In genomic region chr4:149948119-149948518, GRCm38 (mm10) we compare ENCODE assay signal across 26 mouse cellular contexts. TPM values are rescaled to one million over a fixed set of nuclear protein-coding genes. Genes with fewer than 3 reads are reported as not detected.
DNase-seq lines count a peak whose midpoint lies in the region; ATAC-seq lines count a peak whose summit lies in the region.
"Had no signal": no experiment of that assay in that cellular context is flagged by ENCODE, and none has a peak within 500 bp of the region (broad histone marks: within the 10 kb centered on the region; RNA-seq: fewer than 3 reads in every experiment).

No protein-coding gene starts in this region.

- H3K4me3 ChIP-seq in heart, embryonic 16.5 days (ENCODE audit: low read length) = no peak overlapping the region
- H3K4me3 ChIP-seq in intestine, embryonic 16.5 days (ENCODE audit: low read length) = no peak overlapping the region
- H3K4me3 ChIP-seq: embryonic facial prominence, embryonic 12.5 days; forebrain, embryonic 12.5 days; hindbrain, embryonic 13.5 days; layer of hippocampus, adult 2 months; limb, embryonic 12.5 days; neural tube, embryonic 15.5 days had no signal

- intact Hi-C loops in heart, postnatal 36 days (cut with DNase I) = no loop called here

- no peaks in the 10 kb centered on the region for H3K36me3 ChIP-seq in heart, embryonic 16.5 days (ENCODE audit: control insufficient read depth, insufficient read depth)
- 0 out of 2 replicates have a peak, but pooled peaks cover 2% of the 10 kb centered on the region for H3K36me3 ChIP-seq in intestine, embryonic 16.5 days (ENCODE audit: control insufficient read depth, insufficient read depth, low read length)
- H3K36me3 ChIP-seq: embryonic facial prominence, embryonic 12.5 days; forebrain, embryonic 12.5 days; hindbrain, embryonic 13.5 days; limb, embryonic 12.5 days; neural tube, embryonic 15.5 days had no signal

- WGBS in heart, embryonic 16.5 days = 42% methylated on average over 5 of the region's 5 CpGs
- 70% methylated on average over 5 of the region's 5 CpGs for WGBS in intestine, embryonic 16.5 days

- peak overlapping the region; percentile 85 for H3K27ac ChIP-seq in heart, embryonic 16.5 days (ENCODE audit: low read length)
- no peak overlapping the region for H3K27ac ChIP-seq in intestine, embryonic 16.5 days (ENCODE audit: low read length)
- H3K27ac ChIP-seq: embryonic facial prominence, embryonic 12.5 days; forebrain, embryonic 12.5 days; hindbrain, embryonic 13.5 days; layer of hippocampus, adult 2 months; limb, embryonic 12.5 days; neural tube, embryonic 15.5 days; stomach, postnatal 0 days had no signal

- 0 out of 2 replicates have a peak overlapping the region, but pooled peaks have one; percentile 5 for H3K9ac ChIP-seq in heart, embryonic 16.5 days (ENCODE audit: low read length)
- H3K9ac ChIP-seq in intestine, embryonic 16.5 days (ENCODE audit: low read depth, low read length) = no peak overlapping the region
- H3K9ac ChIP-seq: embryonic facial prominence, embryonic 12.5 days; forebrain, embryonic 12.5 days; hindbrain, embryonic 13.5 days; limb, embryonic 12.5 days; liver, postnatal 0 days; neural tube, embryonic 15.5 days had no signal

- peak overlapping the region; percentile 48 for H3K4me2 ChIP-seq in heart, embryonic 16.5 days (ENCODE audit: low read depth, low read length)
- no peak overlapping the region for H3K4me2 ChIP-seq in intestine, embryonic 16.5 days (ENCODE audit: low read depth, low read length)
- H3K4me2 ChIP-seq: embryonic facial prominence, embryonic 12.5 days; forebrain, embryonic 12.5 days; hindbrain, embryonic 13.5 days; limb, embryonic 12.5 days; liver, embryonic 11.5 days; midbrain, embryonic 11.5 days; neural tube, embryonic 15.5 days had no signal

- peaks cover 39% of the 10 kb centered on the region for H3K4me1 ChIP-seq in heart, embryonic 16.5 days (ENCODE audit: control insufficient read depth, insufficient read depth, low read length)
- peaks cover 48% of the 10 kb centered on the region for H3K4me1 ChIP-seq in intestine, embryonic 16.5 days (ENCODE audit: control insufficient read depth, insufficient read depth, low read length)

- peak; percentile 55; the same call in 1 of the 2 replicates for ATAC-seq in heart, embryonic 16.5 days (replicated peaks; ENCODE audit: extremely low read depth, insufficient read depth, low FRiP score)
- ATAC-seq in intestine, embryonic 16.5 days = no peak
- ATAC-seq: liver, postnatal 0 days; lung, postnatal 0 days had no signal

- peak; percentile 60 for DNase-seq in heart, adult 8-10 months (ENCODE audit: low spot score)
- DNase-seq in heart, postnatal 36 days = no peak
- peak; percentile 79 for DNase-seq in NIH3T3 (ENCODE audit: low read depth)
- peak; percentile 74 for DNase-seq in brain, adult 2 months (ENCODE audit: low read depth, low spot score)
- DNase-seq in thymus, postnatal 36 days = no peak
- no peak for DNase-seq in embryo, embryonic 9.5 days (ENCODE audit: extremely low spot score)
- DNase-seq: adrenal gland, postnatal 36 days; cerebellum, adult 11-12 months; cerebellum, postnatal 10 days; kidney, adult 2 months; kidney, postnatal 14 days; liver, postnatal 0 days; thymus, adult 2 months had no signal

- no peaks in the 10 kb centered on the region for H3K27me3 ChIP-seq in heart, embryonic 16.5 days (ENCODE audit: control insufficient read depth, insufficient read depth, low read length)
- no peaks in the 10 kb centered on the region for H3K27me3 ChIP-seq in intestine, embryonic 16.5 days (replicated peaks; ENCODE audit: control insufficient read depth, insufficient read depth, low read length)
- H3K27me3 ChIP-seq: embryonic facial prominence, embryonic 12.5 days; neural tube, embryonic 15.5 days had no signal

- H3K9me3 ChIP-seq in heart, embryonic 16.5 days (replicated peaks; ENCODE audit: control insufficient read depth, low read length) = no peaks in the 10 kb centered on the region
- H3K9me3 ChIP-seq in intestine, embryonic 16.5 days (ENCODE audit: control insufficient read depth, low read length) = no peaks in the 10 kb centered on the region
- H3K9me3 ChIP-seq: embryonic facial prominence, embryonic 12.5 days; forebrain, embryonic 12.5 days; hindbrain, embryonic 13.5 days; limb, embryonic 12.5 days; neural tube, embryonic 15.5 days had no signal

RNA-seq across cellular contexts. Expression of gene Spsb1, which starts 6.7 kb away (rescaled TPM):
- total RNA-seq in heart, adult 8-10 months (2022) = 10 to 100 TPM; 24.7 to 43.0 (median 31.0) TPM
- 10 to 100 TPM; 35.1 to 37.7 TPM for total RNA-seq in heart, postnatal 36 days (2021)
- polyA plus RNA-seq in heart, embryonic 16.5 days (2015; fragmentation: Nextera tagmentation; extraction: Ambion mirVana) = 10.5 and 12.4 TPM in 2 replicates
- 17.0 and 20.6 TPM in 2 replicates for polyA plus RNA-seq in intestine, embryonic 16.5 days (2015; fragmentation: Nextera tagmentation; extraction: Ambion mirVana)
- total RNA-seq: granulocyte monocyte progenitor cell, adult 5-6 weeks had no signal

Comparison
In these comparisons a context has a peak if more than half of its experiments do, and no peak if none do; other contexts are left out.
1. DNase-seq: peak in heart, adult 8-10 months (single experiment), NIH3T3 (single experiment) and brain, adult 2 months (single experiment); none in heart, postnatal 36 days (0 of 2), thymus, postnatal 36 days (0 of 2) and embryo, embryonic 9.5 days (single experiment).